Mouse (Mus musculus) midbrain, embryonic 10.5 days (tissue): ENCODE measurements around the gene Txnrd2. TPM values are rescaled to one million over a fixed set of nuclear protein-coding genes. Genes with fewer than 3 reads are reported as not detected.

Experiments
- DNase-seq: peaks from one replicate; pipeline ENCODE4 v3.0.0-alpha.2; 2017; ENCODE audit warnings: low spot score
- H3K27ac ChIP-seq: fragments of 300-500 bp; sonication (generic); replicated peaks from 2 replicates; pipeline ENCODE4 v1.5.1; 2016; ENCODE audit warnings: mild to moderate bottlenecking
- H3K27me3 ChIP-seq: fragments of 300-500 bp; sonication (generic); 2 replicates; pipeline ENCODE4 v1.6.1; 2016; ENCODE audit warnings: low read depth, mild to moderate bottlenecking; ENCODE audit not compliant: poor library complexity, severe bottlenecking
- H3K36me3 ChIP-seq: fragments of 300-500 bp; sonication (generic); 2 replicates; pipeline ENCODE4 v1.6.1; 2016; ENCODE audit warnings: mild to moderate bottlenecking, moderate library complexity
- H3K4me1 ChIP-seq: fragments of 300-500 bp; sonication (generic); 2 replicates; pipeline ENCODE4 v1.6.1; 2016
- H3K4me3 ChIP-seq: fragments of 300-500 bp; sonication (generic); 2 replicates; pipeline ENCODE4 v1.5.1; 2016; ENCODE audit warnings: mild to moderate bottlenecking, moderate library complexity
- H3K9me3 ChIP-seq: fragments of 300-500 bp; sonication (generic); replicated peaks from 2 replicates; pipeline ENCODE4 v1.6.1; 2016; ENCODE audit warnings: mild to moderate bottlenecking
- WGBS: fragments of 180-500 bp; shearing (Covaris S2); methylation state at CpG from one replicate; pipeline ENCODE4 v1.1.7; 2016; 5-methylcytosine and 5-hydroxymethylcytosine counted together
- polyA plus RNA-seq: library from polyadenylated mRNA; unstranded; fragments of >200 nt; fragmentation: Nextera tagmentation; extraction: Ambion mirVana; gene quantifications from 2 replicates; pipeline ENCODE4 v1.2.1, GENCODE M21; 2016

The Txnrd2 gene
- polyA plus RNA-seq, 1 experiment from 2014 or later = 30.7 TPM

GRCm38 (mm10) chr16:18386972-18387371, 39.2 kb upstream of the Txnrd2 start:
- Histone ChIP-seq H3K36me3 (no peaks in the 10 kb centered on the region), H3K4me1 (peaks cover 93% of the 10 kb centered on the region), H3K27ac (peak overlapping the region; percentile 76), H3K9me3 (no peaks in the 10 kb centered on the region), H3K27me3 (no peaks in the 10 kb centered on the region), H3K4me3 (no peak overlapping the region)
- peak; percentile 9 for DNase-seq
- WGBS = 55% methylated on average over 3 of the region's 3 CpGs

GRCm38 (mm10) chr16:18387704-18388582, 38.2 kb upstream of the Txnrd2 start:
- Histone ChIP-seq H3K4me1 (peaks cover 92% of the 10 kb centered on the region), H3K27me3 (no peaks in the 10 kb centered on the region), H3K9me3 (no peaks in the 10 kb centered on the region), H3K36me3 (no peaks in the 10 kb centered on the region), H3K27ac (peak overlapping the region; percentile 76), H3K4me3 (no peak overlapping the region)
- WGBS = 52% methylated on average over 6 of the region's 7 CpGs
- DNase-seq = no peak

GRCm38 (mm10) chr16:18388583-18389435, 37.4 kb upstream of the Txnrd2 start:
- peak; percentile 10 for DNase-seq
- H3K4me3 ChIP-seq = no peak overlapping the region
- H3K27ac ChIP-seq = peak overlapping the region; percentile 76
- H3K27me3 ChIP-seq = no peaks in the 10 kb centered on the region
- H3K4me1 ChIP-seq = peaks cover 92% of the 10 kb centered on the region
- H3K9me3 ChIP-seq = no peaks in the 10 kb centered on the region
- H3K36me3 ChIP-seq = no peaks in the 10 kb centered on the region
- 94% methylated on average over 14 of the region's 14 CpGs for WGBS

DNA sequence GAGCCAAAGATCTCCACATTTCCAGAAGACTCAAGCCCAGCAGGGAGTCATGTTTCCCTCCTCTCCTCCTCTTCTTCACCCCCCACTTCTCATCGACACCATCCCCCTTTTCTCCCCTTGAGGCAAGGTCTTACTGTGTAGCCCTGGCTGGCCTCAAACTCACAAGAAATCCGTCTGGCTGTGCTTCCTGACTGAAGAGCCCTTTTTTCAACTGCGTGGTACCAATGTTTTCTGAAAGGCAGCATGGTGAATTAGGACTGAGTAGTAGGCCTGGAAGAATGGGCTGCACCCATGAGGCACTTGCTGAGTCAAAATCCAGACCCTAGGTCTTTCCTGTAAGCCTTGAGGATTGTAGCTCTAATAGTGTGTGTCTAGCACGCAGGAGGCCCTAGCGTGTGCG, 35.8 kb upstream of the Txnrd2 start:
- DNase-seq = no peak
- Histone ChIP-seq H3K27me3 (no peaks in the 10 kb centered on the region), H3K27ac (peak overlapping the region; percentile 46), H3K4me3 (no peak overlapping the region), H3K4me1 (peaks cover 92% of the 10 kb centered on the region), H3K9me3 (no peaks in the 10 kb centered on the region), H3K36me3 (no peaks in the 10 kb centered on the region)
- 69% methylated on average over 6 of the region's 6 CpGs for WGBS

- 98% methylated on average over 3 of the region's 3 CpGs for WGBS
These were observed 35.1 kb upstream of the Txnrd2 start for GRCm38 (mm10) chr16:18391127-18391526.

DNA sequence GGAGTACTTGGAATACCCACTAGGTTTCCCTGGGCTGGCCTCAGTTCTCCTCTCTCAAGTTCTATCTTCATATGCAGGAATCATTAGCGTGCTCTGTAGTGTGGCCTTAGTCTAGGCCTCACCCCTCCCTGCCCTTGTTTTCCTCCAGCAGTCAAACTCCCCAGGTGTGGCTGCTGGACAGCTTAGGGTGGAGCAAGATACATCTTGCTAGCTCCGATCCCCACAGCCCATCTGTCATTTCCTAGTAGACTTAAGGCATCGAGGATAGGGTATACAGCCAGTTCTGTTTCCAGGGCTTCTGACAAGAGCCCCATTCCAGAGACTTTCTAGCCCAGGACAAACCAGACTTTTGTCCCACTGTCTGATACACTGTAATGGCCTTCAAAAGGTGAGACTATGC, 34.5 kb upstream of the Txnrd2 start:
- peaks cover 96% of the 10 kb centered on the region for H3K4me1 ChIP-seq
- DNase-seq = peak; percentile 10
- 85% methylated on average over 3 of the region's 3 CpGs for WGBS
- peak overlapping the region; percentile 84; the same call in 1 of the 2 replicates for H3K4me3 ChIP-seq
- no peaks in the 10 kb centered on the region for H3K27me3 ChIP-seq
- peak overlapping the region; percentile 96 for H3K27ac ChIP-seq
- H3K9me3 ChIP-seq = no peaks in the 10 kb centered on the region
- H3K36me3 ChIP-seq = peaks cover 9% of the 10 kb centered on the region

More at GRCm38 (mm10) chr16:18391127-18391526, 35.1 kb upstream of the Txnrd2 start:
- no peaks in the 10 kb centered on the region for H3K27me3 ChIP-seq
- peaks cover 96% of the 10 kb centered on the region for H3K4me1 ChIP-seq
- peak overlapping the region; percentile 96 for H3K27ac ChIP-seq
- no peaks in the 10 kb centered on the region for H3K9me3 ChIP-seq
- H3K4me3 ChIP-seq = no peak overlapping the region
- no peak for DNase-seq
- peaks cover 3% of the 10 kb centered on the region for H3K36me3 ChIP-seq

DNA sequence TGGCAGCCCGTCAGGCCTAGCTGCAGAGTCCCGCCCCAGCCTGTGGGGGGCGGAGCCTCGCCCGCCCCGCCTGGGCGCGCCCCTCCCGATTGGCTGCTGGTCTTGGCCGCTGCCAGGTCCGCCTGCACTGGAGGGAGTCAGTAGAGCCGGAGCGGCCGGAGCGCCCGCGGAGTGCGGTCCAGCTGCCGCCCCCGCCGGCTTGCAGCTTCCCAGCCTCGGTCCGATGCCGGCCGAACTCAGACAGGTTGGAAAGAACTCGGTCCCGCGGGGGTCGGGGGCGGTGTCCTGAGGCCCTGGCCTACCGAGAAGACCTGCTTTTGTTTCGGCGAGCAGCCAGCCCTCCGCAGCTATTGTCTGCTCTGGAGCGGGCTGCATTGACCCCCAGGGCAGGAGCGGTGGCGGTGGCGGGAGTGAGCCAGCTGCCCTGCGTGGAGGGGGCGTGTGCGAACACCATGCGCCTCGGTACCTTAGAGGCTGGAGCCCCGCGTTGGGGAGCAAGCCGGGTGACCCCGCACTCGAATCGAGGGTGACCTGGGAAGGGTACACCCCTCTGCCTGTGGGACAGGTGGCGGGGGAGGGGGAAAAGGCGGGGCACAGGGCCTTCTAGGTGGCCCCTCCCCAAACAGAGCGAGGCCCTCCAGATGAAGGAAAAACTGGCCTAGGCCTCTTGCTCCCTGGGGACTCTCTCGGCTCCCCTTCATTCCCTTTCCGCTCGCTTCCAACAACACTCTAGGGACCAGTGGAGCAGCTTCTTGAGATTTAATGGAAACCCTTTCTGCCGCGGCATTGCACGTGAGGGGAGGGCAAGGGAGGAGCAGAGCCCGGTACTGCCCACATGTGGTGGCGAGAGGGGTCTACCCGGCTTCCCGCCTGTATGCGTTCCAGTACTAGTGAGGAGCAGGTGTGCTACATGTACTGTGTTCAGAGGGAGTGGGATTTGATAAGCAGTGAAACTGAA, 33.4 kb upstream of the Txnrd2 start:
- H3K27me3 ChIP-seq = no peaks in the 10 kb centered on the region
- peaks cover 91% of the 10 kb centered on the region for H3K4me1 ChIP-seq

GRCm38 (mm10) chr16:18393595-18393994, 32.6 kb upstream of the Txnrd2 start:
- H3K27ac ChIP-seq = peak overlapping the region; percentile 96
- H3K36me3 ChIP-seq = peaks cover 28% of the 10 kb centered on the region
- H3K27me3 ChIP-seq = no peaks in the 10 kb centered on the region
- H3K4me3 ChIP-seq = peak overlapping the region; percentile 84
- no peaks in the 10 kb centered on the region for H3K9me3 ChIP-seq
- DNase-seq = no peak
- WGBS = 47% methylated on average over 5 of the region's 5 CpGs
- H3K4me1 ChIP-seq = peaks cover 91% of the 10 kb centered on the region

More for the DNA sequence above, 33.4 kb upstream of the Txnrd2 start:
- Histone ChIP-seq H3K9me3 (no peaks in the 10 kb centered on the region), H3K4me3 (peak overlapping the region; percentile 84), H3K27ac (peak overlapping the region; percentile 96), H3K36me3 (peaks cover 19% of the 10 kb centered on the region)
- peak; percentile 91 for DNase-seq
- under 1% methylated on average over 59 of the region's 63 CpGs for WGBS

DNA sequence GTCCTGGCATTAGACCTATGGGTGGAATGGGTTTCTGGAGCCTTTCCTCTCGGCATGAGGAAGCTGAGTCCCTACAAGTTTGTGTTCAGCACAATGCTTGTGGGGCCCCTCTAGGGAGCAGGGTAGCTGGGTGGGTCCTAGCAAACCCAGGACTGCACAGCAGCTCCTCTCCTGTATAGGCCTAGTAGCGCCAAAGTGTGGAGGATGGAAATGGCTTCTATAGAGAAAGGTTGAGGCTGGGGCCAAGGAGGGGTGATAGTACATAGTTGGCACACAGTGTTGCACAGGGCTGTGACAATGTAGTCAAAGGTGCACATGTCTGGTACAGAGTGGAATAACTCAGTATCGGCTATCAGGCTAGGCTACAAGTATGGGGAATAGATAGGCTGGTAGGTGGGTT, 32.1 kb upstream of the Txnrd2 start:
- DNase-seq = no peak
- Histone ChIP-seq H3K4me3 (peak overlapping the region; percentile 84), H3K27me3 (no peaks in the 10 kb centered on the region), H3K4me1 (peaks cover 91% of the 10 kb centered on the region), H3K36me3 (peaks cover 32% of the 10 kb centered on the region), H3K9me3 (no peaks in the 10 kb centered on the region), H3K27ac (peak overlapping the region; percentile 96)
- 77% methylated on average over 3 of the region's 3 CpGs for WGBS

DNA sequence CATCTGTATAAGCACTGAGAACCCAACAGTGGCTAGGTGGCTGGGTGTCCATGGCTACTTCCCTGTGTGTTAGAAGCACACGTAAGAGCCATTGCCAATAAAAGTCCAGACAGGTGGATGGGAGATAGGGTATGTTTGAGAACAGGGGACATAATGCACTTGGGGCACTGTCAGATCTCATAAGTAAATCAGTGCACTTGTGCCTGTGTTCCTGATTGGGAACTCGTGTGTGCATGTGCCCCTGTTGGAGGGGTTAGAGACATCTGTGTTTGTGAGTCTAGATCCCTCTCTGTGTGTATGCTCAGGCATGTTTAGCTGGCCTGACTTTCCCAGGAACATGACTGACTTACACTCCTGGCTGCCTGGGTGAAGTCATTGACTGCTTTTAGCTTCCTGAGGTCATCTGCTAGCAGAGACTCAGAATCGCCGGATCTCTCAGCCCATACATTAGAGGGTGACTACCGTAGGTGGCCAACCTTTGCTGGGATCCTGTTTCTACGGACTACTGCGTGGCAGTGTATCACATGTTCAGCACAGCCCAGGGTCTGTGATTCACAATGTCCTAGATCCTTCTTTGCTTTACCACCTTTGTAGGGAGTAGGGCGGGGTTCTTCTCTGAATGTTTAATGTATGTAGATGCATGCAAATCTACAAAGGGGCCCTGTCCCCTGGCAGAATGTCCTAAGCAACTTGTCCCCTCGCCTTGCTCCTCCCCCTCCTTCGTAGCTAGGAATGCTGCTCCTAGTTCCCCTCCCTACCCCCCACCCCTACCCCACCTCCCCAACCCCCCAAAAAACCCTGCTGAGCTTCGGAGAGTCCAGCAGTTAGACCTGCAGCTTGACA, 31.2 kb upstream of the Txnrd2 start:
- peak overlapping the region; percentile 96 for H3K27ac ChIP-seq
- peaks cover 42% of the 10 kb centered on the region for H3K36me3 ChIP-seq
- peaks cover 91% of the 10 kb centered on the region for H3K4me1 ChIP-seq
- no peaks in the 10 kb centered on the region for H3K9me3 ChIP-seq
- DNase-seq = peak; percentile 56
- H3K27me3 ChIP-seq = no peaks in the 10 kb centered on the region
- 17% methylated on average over 11 of the region's 11 CpGs for WGBS
- peak overlapping the region; percentile 84 for H3K4me3 ChIP-seq

- no peaks in the 10 kb centered on the region for H3K9me3 ChIP-seq
- peak overlapping the region; percentile 84 for H3K4me3 ChIP-seq
- peaks cover 91% of the 10 kb centered on the region for H3K4me1 ChIP-seq
- peak overlapping the region; percentile 96 for H3K27ac ChIP-seq
- 24% methylated on average over 6 of the region's 7 CpGs for WGBS
- peaks cover 48% of the 10 kb centered on the region for H3K36me3 ChIP-seq
- DNase-seq = no peak
- no peaks in the 10 kb centered on the region for H3K27me3 ChIP-seq
These were observed 30.6 kb upstream of the Txnrd2 start for GRCm38 (mm10) chr16:18395620-18396036.
